Mouse (Mus musculus): ENCODE measurements at regions not wholly inside any gene's neighbourhood (a gene's known extent, or its start where the extent isn't known, plus 50 kb on each side); places are given as distances from the start of the nearest gene placed in this dataset.
A peak's percentile ranks its signal among the peaks of the same experiment; 100 is the strongest.

- in situ Hi-C loops (cut with MboI; ENCODE audit: low pct_unique_long_range_greater_than_20kb) = no loop called here
- no peaks in the 10 kb centered on the region for H3K27me3 ChIP-seq
- no peak for TF ChIP-seq CTCF (IDR thresholded peaks at IDR 0.05)
- ChIA-PET CTCF (interaction anchor here (2.0 kb wide), 1 partner anchor 17 kb away, joined by 4 read pairs; no protein-coding TSS in a partner anchor), POLR2A (no interaction called here)
- ATAC-seq (no peak), DNase-seq (ENCODE audit: low read depth, low spot score) (no peak)
These were observed 289.7 kb upstream of the Thsd7b start for GRCm38 (mm10) chr1:128983411-128983810.

- ATAC-seq = no peak
- H3K27me3 ChIP-seq = peaks cover 8% of the 10 kb centered on the region
- no peak for TF ChIP-seq CTCF (IDR thresholded peaks at IDR 0.05)
- CTCF ChIA-PET = no interaction called here
- in situ Hi-C loops (cut with MboI; ENCODE audit: low pct_unique_long_range_greater_than_20kb) = no loop called here
- no peak for DNase-seq (ENCODE audit: low read depth, low spot score)
- POLR2A ChIA-PET = no interaction called here
These were observed 297.5 kb upstream of the Thsd7b start for GRCm38 (mm10) chr1:128975586-128975985.

DNA sequence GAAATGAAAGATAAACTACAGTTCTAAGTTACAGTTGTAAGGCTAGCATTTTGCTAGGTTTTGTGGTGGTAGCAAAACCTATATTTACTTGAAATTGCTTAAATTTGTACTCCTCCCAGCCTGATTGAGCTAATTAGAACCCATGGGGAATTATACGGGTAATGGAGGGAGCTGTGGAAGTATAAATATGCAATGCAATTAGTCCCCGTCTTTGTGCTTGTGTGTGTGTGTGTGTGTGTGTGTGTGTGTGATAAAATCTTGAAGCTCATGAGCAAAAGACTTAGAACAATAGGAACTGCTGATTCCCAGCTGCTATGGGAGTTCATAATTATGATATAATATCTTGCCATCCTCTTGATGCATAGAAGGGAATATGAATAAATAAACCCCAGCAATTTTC, 321.7 kb upstream of the Thsd7b start:
- POLR2A ChIA-PET = no interaction called here
- in situ Hi-C loops (cut with MboI; ENCODE audit: low pct_unique_long_range_greater_than_20kb) = no loop called here
- TF ChIP-seq CTCF (IDR thresholded peaks at IDR 0.05) = no peak
- CTCF ChIA-PET = no interaction called here
- DNase-seq (ENCODE audit: low read depth, low spot score) (no peak), ATAC-seq (no peak)
- no peaks in the 10 kb centered on the region for H3K27me3 ChIP-seq

GRCm38 (mm10) chr1:128950512-128950911, 322.6 kb upstream of the Thsd7b start:
- POLR2A ChIA-PET = no interaction called here
- in situ Hi-C loops (cut with MboI; ENCODE audit: low pct_unique_long_range_greater_than_20kb) = no loop called here

GRCm38 (mm10) chr1:128914811-128915210, 322.7 kb upstream of the Cxcr4 start:
- H3K27me3 ChIP-seq = peaks cover 7% of the 10 kb centered on the region
- ATAC-seq (no peak), DNase-seq (ENCODE audit: low read depth, low spot score) (no peak)
- CTCF ChIA-PET = no interaction called here
- POLR2A ChIA-PET = no interaction called here
- in situ Hi-C loops (cut with MboI; ENCODE audit: low pct_unique_long_range_greater_than_20kb) = no loop called here
- TF ChIP-seq CTCF (IDR thresholded peaks at IDR 0.05) = no peak

More at GRCm38 (mm10) chr1:128950512-128950911, 322.6 kb upstream of the Thsd7b start:
- CTCF ChIA-PET = no interaction called here
- H3K27me3 ChIP-seq = no peaks in the 10 kb centered on the region
- TF ChIP-seq CTCF (IDR thresholded peaks at IDR 0.05) = no peak
- no peak for DNase-seq (ENCODE audit: low read depth, low spot score)
- no peak for ATAC-seq

DNA sequence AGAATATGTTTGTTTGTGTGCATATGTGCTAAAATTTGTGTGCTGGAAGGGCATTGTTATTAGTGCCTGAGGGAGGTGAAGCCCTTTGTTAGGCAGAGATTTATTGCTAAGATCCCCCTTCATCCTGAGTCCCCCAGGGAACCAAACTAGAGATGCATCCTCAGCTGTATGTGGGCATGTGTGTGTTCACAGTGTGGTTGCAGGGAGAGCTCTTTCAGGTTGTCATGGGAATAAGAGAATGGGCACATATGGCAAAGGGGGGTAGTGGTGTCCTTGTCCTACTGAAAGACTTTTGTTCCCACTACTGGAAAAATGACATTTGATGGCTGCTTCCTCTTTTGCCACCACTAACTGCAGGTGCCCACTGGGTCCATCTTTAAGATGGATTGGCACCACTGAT, 320.4 kb upstream of the Cxcr4 start:
- no peak for TF ChIP-seq CTCF (IDR thresholded peaks at IDR 0.05)
- DNase-seq (ENCODE audit: low read depth, low spot score) (no peak), ATAC-seq (no peak)
- CTCF ChIA-PET = no interaction called here
- peaks cover 7% of the 10 kb centered on the region for H3K27me3 ChIP-seq
- POLR2A ChIA-PET = no interaction called here
- in situ Hi-C loops (cut with MboI; ENCODE audit: low pct_unique_long_range_greater_than_20kb) = no loop called here

DNA sequence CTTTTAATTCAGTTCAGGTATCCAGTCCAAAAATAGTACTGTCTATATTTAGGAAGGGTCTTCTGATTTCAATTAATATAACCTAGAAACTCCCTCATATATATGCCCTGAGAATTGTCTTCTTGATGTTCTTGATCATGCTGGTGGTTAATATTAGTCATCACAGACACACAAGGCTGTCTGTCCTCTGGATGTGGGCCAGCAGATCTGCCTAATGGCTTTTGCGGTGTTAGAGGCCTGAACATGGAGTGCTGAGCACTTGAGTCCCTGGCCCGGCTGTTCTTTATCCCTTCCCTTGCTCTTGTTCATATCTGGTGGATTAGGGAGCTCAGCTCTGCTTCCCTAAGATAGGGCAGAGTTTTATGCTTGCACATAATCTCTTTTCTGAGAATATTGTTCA, 315.5 kb upstream of the Cxcr4 start:
- ChIA-PET POLR2A (no interaction called here), CTCF (no interaction called here)
- DNase-seq (ENCODE audit: low read depth, low spot score) (no peak), ATAC-seq (no peak)
- no peak for TF ChIP-seq CTCF (IDR thresholded peaks at IDR 0.05)
- in situ Hi-C loops (cut with MboI; ENCODE audit: low pct_unique_long_range_greater_than_20kb) = no loop called here
- H3K27me3 ChIP-seq = peaks cover 7% of the 10 kb centered on the region

GRCm38 (mm10) chr1:128898025-128898424, 305.9 kb upstream of the Cxcr4 start:
- DNase-seq (ENCODE audit: low read depth, low spot score) (no peak), ATAC-seq (no peak)
- no peaks in the 10 kb centered on the region for H3K27me3 ChIP-seq
- ChIA-PET CTCF (no interaction called here), POLR2A (no interaction called here)
- in situ Hi-C loops (cut with MboI; ENCODE audit: low pct_unique_long_range_greater_than_20kb) = no loop called here
- no peak for TF ChIP-seq CTCF (IDR thresholded peaks at IDR 0.05)

DNA sequence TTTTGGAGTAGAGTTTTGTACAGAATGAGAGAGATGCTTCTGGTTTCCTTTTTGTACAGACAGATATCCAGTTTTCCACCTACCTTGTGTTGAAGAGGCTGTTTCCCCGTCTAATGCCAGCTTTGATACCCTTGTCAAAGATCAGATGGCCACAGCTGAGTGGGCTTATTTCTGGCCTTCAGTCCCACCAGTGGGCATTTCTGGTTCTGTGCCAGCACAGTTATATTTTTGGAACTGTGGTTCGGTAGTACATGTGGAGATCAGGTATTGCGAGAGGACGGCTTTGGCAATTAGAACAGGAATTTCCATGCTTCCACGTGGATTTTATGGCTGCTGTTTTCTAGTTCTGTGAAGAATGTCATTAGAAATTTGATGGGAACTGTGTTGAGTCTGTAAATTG, 302.5 kb upstream of the Cxcr4 start:
- ChIA-PET CTCF (interaction anchor here (0.8 kb wide), 1 partner anchor 112 kb away, joined by 3 read pairs; no protein-coding TSS in a partner anchor), POLR2A (no interaction called here)
- DNase-seq (ENCODE audit: low read depth, low spot score) = no peak
- in situ Hi-C loops (cut with MboI; ENCODE audit: low pct_unique_long_range_greater_than_20kb) = no loop called here
- no peaks in the 10 kb centered on the region for H3K27me3 ChIP-seq
- no peak for TF ChIP-seq CTCF (IDR thresholded peaks at IDR 0.05)
- ATAC-seq = no peak

DNA sequence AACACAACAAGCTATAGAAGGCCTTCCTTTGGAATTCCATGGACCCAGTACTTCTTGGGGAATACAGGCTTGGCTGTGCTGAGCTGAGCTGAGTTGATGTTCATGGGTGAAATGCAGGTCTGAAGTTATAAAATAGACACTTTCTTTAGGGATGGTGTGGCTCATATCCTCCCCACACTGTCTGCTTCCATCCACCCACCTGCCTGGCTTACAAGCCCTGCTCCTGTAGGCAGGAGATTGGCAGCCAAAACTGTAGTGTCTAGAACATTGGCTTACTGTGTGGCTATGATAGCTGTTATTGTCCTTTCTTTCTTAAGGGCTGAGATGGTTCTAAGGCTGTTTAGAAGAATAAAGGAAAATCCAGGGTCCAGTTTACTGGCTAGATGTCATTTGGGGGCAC, 286.2 kb upstream of the Cxcr4 start:
- no peak for TF ChIP-seq CTCF (IDR thresholded peaks at IDR 0.05)
- in situ Hi-C loops (cut with MboI; ENCODE audit: low pct_unique_long_range_greater_than_20kb) = no loop called here
- ChIA-PET CTCF (interaction anchor here (1.7 kb wide), 1 partner anchor 323 kb away, joined by 4 read pairs; no protein-coding TSS in a partner anchor), POLR2A (no interaction called here)
- H3K27me3 ChIP-seq = peaks cover 3% of the 10 kb centered on the region
- ATAC-seq = no peak
- no peak for DNase-seq (ENCODE audit: low read depth, low spot score)

DNA sequence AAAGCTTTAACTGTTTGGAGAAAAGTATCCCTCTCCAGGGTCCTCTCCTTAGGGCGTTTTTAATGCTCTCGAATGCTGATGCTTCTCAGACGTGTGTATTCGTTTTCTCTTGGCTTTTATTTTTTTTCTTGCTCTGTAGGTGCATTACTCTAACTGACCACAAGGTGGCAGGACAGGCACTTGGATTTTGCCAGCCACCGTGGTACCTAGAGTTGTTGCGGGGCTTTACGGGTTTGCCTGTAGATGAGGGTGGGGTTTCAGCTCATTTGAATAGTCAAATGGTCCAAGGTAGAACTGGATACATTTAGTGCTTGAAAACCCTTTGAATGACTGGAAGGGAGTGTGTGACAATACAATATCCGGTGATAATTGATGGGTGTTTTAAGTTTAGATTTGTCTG, 283.2 kb upstream of the Cxcr4 start:
- no peak for DNase-seq (ENCODE audit: low read depth, low spot score)
- ATAC-seq = no peak
- CTCF ChIA-PET = interaction anchor here (1.1 kb wide), 1 partner anchor 326 kb away, joined by 4 read pairs; no protein-coding TSS in a partner anchor
- in situ Hi-C loops (cut with MboI; ENCODE audit: low pct_unique_long_range_greater_than_20kb) = no loop called here
- no peaks in the 10 kb centered on the region for H3K27me3 ChIP-seq
- POLR2A ChIA-PET = no interaction called here
- peak; percentile 62 for TF ChIP-seq CTCF (IDR thresholded peaks at IDR 0.05)

DNA sequence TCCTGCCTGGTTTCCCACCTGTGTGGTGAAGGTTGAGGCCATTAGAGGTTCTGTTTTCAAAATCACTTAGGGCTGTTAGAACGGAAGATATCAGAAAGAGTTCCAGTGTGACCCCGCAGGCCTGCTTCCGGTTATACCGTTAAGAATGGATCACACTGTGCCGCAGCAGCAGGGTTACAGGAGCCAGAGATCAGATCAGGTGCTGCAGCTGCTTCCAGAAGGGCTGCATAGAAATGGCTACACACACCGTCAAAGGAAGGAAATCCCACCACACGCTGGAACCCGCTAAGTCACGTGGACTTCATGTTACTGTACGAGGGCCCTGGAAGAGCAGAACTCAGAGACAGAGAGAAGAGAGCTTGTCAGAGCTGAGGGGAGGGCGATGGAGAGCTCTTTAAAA, 282.1 kb upstream of the Cxcr4 start:
- in situ Hi-C loops (cut with MboI; ENCODE audit: low pct_unique_long_range_greater_than_20kb) = loop anchor here (5.0 kb wide), 2 partner anchors 323 to 373 kb away; no protein-coding TSS in a partner anchor
- no peak for TF ChIP-seq CTCF (IDR thresholded peaks at IDR 0.05)
- ChIA-PET CTCF (interaction anchor here (1.1 kb wide), 1 partner anchor 327 kb away, joined by 4 read pairs; no protein-coding TSS in a partner anchor), POLR2A (no interaction called here)
- DNase-seq (ENCODE audit: low read depth, low spot score) = no peak
- ATAC-seq = no peak
- H3K27me3 ChIP-seq = no peaks in the 10 kb centered on the region

Measured in Patski (cell line).